Mouse (Mus musculus) T-helper 1 cell (primary cell): ENCODE data around the gene 1700023F06Rik.

Source experiments
- in situ Hi-C: fragments of 300-600 bp; cut with MboI, MseI; formaldehyde crosslinking; loops from one replicate; pipeline ENCODE4 v1.15.1; 2025; ENCODE audit warnings: high pct_unique_total_duplicates

The 1700023F06Rik gene

DNA sequence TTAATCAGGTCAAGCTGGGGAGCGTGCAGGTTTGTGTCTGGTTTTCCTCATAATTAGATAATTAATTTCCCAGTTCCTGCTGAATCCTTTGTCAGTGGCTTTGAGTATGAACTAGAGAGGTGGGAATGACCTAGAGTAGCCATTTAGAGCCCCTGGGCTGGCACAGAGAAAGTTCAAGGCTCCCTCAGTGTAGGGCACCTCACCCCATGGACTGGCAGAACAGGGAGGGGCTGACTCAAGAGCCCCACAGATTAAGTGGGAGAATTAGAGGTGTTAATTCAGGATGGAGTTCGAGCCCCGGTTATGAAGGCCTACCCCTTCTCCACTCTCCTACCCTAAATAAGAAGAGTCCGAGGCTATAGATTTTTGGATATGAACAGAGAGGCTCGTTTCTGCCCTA lies 38.7 kb downstream of the 1700023F06Rik start:
- in situ Hi-C loops = loop anchor here (10.0 kb wide), 1 partner anchor 95 kb away; the partner anchor contains the start of gene Map3k14

DNA sequence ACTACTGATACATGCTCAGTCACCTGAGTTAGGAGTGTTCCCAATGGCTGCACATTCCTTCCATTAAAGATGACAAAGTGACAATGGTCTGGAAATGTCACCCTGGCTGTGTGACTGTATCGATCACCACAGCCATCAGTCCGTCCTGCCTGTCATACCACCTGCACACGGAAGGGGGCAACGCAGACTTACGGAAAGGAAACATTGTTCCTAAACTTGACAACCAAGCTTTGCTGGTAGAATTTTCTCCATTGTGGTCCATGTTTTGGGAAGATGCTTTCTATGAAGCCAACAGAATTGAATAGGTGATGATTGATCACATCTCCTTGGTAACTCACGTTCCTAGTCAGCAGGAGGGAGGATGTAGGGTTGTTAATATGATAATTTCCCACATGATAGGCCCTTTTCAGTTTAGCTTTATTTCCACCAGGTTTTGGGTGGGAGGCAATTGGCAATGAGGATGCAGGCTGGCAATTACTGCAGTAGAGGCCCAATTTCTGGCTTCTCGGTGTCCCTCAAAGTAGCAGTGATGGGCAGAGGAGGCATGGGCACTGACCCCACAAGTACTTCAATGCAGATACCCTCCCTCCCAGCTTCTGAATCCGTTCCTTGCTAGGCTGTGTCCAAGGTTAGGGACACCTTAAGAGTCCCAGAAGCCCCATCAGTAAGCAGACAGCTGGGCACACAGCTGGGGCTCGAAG lies 39.5 kb downstream of the 1700023F06Rik start:
- in situ Hi-C loops = no loop called here

DNA sequence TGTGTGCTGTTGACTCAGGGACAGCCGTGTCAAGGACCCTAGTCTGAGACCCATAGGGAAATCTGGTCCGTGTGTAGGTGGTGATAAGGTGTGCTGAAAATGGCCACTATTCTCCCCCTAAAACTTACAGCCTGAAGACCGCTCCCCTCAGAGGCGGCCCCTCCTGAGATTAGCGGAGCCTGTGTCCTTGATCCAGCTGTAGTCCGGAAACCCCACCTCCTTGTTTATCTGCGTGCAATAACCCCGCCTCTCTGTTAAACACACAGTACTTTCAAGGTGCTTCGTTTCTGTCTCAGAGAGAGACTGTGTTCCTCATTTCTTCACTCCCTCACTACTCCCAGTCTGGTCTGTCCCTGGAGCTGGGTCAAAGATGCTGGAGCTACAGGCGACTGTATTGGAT lies 44.0 kb downstream of the 1700023F06Rik start:
- in situ Hi-C loops = loop anchor here (5.0 kb wide), 2 partner anchors 62 to 163 kb away; partner anchors contain the start of genes Acbd4 and Plcd3

DNA sequence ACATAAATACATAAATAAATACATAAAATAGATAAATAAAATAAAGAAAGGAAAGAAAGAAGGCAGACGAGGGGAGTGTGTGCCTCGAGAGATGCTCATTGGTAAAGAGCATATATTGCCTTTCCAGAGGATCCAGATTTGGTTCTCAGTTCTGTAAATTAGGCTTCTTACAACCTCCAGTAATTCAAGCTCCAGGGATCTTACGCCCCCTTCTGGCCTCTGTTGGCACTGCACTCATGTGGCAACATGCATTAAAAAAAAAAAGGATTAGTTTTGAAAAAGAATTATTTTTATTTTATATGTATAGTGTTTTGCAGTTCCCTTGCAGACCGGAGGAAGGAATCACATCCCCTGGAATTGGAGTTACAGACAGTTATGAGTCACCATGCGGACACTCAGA lies 46.2 kb downstream of the 1700023F06Rik start:
- in situ Hi-C loops = loop anchor here (5.0 kb wide), 2 partner anchors 60 to 165 kb away; partner anchors contain the start of genes Acbd4 and Plcd3

DNA sequence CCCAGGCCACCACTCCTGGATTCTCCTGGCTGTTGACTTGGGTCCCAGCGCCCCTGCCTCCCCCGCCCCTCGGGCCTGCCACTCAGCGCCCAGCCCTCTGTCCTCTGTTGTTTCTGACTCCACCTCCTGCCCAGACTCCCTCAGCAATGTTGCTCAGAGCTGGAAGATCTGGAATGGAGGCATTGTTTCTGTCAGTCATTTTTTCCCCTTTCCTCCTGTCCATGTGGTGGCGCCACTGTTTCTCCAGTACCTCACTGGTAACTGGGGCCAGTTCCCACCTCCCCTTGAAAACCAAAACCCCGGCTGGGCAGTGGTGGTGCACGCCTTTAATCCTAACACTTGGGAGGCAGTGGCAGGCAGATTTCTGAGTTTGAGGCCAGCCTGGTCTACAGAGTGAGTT lies 46.9 kb downstream of the 1700023F06Rik start:
- in situ Hi-C loops = loop anchor here (5.0 kb wide), 2 partner anchors 59 to 166 kb away; partner anchors contain the start of genes Acbd4 and Plcd3

DNA sequence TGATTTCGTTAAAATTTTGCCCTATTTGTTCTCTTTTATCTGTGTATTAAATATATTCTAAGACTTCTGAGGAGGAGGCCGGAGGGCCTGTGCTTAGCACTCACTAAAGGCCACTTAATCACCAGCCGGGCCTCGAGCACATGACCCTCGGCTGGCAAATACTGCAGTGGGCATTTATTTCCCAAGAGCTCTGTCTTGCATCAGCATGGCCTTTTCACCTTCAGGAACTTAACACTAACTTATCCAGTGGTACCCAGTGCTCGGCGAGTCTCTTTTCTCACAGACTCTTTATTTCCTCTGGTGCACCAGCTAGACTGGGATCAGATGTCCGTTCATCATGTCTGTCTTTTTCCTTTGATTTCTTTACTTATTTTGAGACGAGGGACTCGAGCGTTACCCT lies 47.6 kb downstream of the 1700023F06Rik start:
- in situ Hi-C loops = loop anchor here (5.0 kb wide), 2 partner anchors 58 to 167 kb away; partner anchors contain the start of genes Acbd4 and Plcd3

DNA sequence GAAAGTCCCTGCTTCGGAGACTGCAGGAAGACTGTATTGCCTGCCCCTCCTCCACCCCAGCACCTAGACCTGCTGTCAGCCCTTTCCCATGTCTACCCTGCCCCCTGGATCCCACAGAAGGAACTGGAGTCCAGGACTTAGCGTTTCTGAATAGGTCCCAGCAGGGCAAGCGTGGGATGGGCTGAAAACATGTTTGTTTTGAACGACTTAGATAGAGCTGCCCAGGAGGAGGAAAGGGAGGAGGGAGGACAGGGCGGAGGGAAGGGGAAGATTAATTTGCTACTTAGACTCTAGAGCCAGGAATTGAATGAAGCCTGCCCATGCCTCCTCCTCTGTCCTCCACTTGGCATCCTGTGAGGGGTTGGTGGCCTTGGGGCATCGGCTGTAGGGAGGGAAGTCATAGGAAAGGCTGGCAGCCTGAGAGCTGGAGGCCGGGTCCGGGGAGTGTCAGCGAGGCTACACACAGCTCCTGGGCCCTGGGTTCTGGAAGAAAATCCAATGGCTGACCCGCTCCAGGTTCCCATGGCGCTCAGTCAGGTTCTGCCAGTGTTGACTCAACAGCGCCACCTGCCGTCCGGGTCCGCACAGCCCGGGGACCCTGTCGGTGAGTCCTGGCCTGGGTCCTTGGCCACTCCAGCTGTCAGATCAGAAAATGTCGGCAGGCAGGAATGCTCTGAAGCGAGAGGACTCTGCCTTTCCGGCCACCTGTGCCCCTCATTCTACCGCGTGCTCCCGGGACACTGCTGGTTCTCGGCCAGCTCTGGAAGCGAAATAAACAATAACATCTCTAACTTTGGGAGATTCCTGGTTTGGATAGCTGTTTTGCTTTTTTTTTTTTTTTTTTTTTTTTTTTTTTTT lies 49.5 kb downstream of the 1700023F06Rik start:
- in situ Hi-C loops = no loop called here

DNA sequence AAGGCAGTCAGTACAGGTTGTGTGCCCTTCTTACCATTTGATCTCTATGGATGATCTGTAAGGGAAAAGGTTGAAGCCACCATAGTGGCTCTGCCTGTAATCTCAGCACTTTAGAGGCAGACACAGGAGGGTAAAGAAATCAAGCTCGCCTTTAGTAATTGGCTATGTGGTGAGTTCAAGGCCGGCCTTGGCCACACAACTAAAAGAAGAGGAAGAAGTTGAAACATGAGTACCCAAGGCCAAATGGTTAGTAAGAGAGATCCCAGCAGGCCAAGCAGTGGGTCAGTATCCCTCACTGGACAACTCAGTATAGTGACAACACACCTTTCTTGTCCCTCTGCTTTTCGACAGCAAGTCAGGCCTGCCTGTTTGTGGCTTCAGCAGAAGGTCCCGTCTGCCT lies 58.6 kb downstream of the 1700023F06Rik start:
- in situ Hi-C loops = no loop called here
